Mouse (Mus musculus) granulocyte monocyte progenitor cell, adult 5-6 weeks (primary cell): Measurements from ENCODE around the gene Trnp1. TPM values are rescaled to one million over a fixed set of nuclear protein-coding genes. Genes with fewer than 3 reads are reported as not detected.

Source experiments
- ATAC-seq: replicated peaks from 2 replicates; pipeline ENCODE4 v1.8.0; 2016; ENCODE audit warnings: mild to moderate bottlenecking, moderate TSS enrichment, inconsistent platforms; ENCODE audit not compliant: poor library complexity, severe bottlenecking
- total RNA-seq, 2 experiments: library from RNA; stranded (forward) in 1 of 2; stranded (reverse) in 1 of 2; fragments of 200-712, 200-1000 nt in 1 of 2; fragments of >200 nt in 1 of 2; fragmentation: Nextera tagmentation in 1 of 2; gene quantifications; 2 replicates each; pipeline ENCODE4 v1.2.3; 2014 to 2017

Trnp1 gene
- total RNA-seq, 2 experiments from 2014 or later = not detected

DNA sequence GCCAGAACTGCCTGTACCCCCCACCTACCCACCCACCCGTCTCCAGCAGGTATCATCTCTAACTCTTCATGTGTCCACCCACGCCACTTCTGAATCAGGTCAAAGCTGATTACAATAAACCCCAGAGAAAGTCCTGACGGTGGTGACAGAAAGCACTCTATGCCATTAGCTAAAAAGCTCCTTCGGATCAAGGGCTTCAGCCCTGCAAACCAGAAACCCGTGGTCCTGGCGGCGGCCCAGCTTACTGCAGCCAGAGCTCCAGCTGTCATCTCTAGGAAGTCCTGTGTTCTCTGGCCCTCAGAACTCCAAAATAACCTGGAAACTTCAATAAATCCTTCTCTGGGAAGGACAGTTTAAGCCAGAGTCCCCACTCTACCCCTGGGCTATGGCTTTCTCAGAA is 2.6 kb downstream of the Trnp1 start:
- no peak for ATAC-seq

DNA sequence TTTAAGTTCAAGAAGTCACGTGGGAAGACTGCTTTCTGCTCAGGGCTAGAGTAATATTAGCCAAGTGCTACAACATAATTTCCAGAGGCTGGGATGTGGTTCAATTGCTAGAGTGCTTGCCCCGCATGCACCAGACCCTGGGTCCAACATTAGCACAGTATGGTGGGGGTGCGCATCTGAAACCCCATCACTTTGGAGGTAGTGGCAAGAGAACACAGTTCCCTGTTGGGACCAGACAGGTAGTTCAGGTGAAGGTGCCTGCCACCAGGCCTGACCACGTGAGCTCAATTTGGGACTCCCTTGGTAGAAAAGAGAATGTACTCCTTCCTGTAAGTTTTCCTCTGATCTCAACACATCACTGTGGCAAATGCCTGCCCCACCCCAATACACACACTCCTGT is 3.5 kb downstream of the Trnp1 start:
- no peak for ATAC-seq

DNA sequence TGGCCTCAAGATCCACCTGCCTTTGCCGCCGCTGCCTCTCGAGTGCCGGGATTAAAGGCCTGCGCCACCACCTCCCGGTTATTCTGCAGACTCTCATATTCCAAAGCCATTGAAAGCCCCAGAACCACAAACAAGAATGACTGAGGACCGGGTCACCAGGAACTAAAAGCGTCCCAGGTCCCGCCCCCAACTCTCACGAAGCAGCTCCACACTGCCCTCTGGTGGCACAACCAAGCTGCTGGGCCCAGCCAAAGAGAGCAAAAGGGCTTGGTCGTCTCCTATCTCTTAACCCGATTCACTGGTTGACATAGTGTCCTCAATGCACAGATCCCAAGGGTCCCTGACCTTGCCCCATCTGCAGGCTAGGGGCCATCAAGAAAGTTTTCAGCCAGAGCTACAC is 3.9 kb downstream of the Trnp1 start:
- peak; percentile 74 for ATAC-seq

DNA sequence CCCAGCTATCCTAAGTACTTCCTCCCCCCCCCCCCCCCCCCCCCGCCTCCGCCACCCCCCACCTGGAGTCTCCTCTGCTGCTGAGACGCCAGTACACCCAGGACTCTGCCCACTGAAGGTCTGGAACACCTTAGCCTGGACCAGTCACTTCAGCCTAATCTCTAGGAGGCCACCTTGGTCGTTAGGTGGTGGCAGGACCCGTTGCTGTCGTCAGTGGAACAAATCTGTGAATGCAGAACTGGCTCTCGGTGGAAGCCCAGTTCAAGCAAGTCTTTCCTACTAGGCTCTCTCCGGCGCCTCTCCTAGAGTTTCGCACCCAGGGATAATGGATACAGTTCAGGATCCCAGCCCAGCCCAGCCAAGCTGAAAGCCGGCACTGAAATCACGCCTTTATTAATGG is 4.5 kb downstream of the Trnp1 start:
- 0 out of 2 replicates have a peak, but pooled peaks have one; percentile 9 for ATAC-seq

DNA sequence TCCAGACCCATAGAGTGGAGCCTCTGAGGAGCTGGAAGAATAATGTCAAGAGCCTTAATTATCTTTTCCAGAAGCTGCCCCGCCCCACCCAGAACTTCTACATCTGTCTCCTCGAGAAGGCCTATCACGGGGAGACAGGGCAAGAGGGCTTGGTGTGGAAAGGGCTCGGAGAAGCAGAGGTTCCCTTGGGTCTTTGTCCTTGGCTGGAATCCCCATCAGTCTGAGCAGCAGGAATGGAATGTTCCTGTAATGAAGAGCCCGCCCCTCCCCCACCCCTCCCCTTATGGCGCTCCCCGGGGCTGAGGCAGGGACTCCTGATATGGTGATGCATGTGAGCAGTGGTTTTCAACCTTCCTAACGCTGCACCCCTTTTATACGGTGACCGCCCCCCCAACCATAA is 6.5 kb downstream of the Trnp1 start:
- ATAC-seq = no peak

DNA sequence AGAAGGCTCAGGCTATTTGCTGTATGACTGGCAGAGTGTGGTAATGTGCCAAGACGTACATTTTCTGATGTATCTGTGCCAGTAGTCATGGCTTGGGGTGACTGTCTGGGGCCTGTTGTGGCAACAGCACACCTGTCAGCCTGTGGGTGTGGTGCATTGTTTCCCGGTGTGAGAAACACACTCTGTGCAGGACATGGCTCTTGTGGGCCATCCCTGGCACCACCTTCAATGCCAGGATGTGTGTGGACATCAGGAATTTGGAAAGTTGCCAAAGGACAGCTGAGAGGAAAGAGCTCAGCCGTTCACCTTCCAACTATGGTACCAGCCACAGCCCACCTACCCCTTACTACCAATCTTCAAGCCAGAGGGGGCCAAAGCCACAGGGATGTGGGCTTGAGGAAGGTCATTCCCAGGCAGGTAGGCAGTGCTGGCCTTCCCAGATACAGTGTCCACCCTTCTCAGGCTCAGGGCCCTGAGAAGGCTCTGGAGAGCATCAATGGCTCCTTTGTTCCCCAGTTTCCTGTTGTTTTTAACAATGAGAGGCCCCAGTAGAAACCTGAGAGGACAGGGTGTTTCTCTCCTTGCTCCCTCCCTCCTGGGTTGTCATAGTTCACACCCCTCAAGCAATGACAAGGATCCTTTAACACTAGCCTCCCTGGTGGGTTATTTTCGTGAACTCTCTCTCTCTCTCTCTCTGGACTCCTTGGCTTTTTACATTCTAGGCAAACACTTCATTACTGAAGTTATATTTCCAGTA is 8.7 kb downstream of the Trnp1 start:
- ATAC-seq = no peak

DNA sequence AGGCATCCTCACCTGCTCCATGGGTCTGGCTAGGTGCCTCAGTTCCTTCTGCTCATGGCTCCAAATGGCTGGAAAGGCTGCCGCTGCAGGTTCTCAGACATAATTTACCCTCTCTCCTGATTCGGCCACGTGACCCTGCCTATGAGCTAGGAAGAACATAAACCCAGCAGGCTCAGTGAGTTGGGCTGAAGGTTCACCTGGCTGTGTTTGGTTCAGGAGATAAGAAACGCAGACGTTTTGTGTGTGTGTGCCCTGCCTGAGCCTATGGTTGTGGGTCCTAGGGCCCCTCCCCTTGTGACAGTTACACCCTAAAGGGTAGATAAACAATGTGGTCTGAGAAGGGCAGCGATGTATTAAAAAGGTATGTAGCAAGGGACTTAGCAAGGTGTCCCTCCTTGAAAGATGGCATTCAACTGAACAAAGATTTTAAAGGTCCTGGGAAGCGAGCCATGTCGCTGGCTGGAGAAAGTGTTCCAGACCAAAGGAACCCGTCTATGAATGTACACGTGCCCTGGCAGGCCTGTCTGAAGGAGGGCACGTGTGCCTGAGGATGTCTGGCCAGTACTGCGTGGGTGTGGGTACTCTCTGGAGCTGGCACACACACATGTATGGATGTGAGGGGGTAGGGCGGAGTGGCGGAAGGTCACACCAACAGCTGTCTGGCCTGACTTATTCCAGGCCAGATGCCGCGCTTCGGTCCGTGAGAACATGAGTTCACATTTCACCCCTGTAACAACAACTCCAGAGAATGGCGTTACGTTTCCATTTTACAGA is 9.5 kb downstream of the Trnp1 start:
- ATAC-seq = no peak

DNA sequence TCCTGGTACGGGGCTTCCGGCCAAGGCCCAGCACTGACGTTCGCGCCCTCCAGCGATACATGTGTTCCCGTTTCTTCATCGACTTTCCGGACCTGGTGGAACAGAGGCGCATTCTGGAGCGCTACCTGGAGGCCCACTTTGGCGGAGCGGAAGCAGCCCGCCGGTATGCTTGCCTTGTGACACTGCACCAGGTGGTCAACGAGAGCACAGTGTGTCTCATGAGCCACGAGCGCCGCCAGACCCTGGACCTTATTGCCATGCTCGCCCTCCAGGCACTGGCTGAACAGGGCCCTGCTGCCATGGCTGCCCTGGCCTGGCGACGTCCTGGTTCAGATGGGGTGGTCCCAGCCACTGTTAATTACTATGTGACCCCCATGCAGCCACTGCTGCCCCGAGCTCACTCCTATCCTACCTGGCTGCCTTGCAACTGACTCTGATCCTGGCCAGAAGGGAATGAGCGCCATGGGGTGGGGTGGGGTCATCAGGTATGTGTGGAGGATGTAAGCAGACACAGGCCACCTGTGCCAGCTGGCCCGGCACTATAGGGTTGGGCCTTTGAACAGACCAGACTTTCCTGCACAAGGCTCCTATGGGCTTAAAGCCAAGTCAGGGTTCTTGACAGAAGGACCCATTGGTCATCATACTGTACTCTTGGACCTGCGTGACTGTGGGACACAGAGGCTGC is 11.5 kb downstream of the Trnp1 start:
- no peak for ATAC-seq

DNA sequence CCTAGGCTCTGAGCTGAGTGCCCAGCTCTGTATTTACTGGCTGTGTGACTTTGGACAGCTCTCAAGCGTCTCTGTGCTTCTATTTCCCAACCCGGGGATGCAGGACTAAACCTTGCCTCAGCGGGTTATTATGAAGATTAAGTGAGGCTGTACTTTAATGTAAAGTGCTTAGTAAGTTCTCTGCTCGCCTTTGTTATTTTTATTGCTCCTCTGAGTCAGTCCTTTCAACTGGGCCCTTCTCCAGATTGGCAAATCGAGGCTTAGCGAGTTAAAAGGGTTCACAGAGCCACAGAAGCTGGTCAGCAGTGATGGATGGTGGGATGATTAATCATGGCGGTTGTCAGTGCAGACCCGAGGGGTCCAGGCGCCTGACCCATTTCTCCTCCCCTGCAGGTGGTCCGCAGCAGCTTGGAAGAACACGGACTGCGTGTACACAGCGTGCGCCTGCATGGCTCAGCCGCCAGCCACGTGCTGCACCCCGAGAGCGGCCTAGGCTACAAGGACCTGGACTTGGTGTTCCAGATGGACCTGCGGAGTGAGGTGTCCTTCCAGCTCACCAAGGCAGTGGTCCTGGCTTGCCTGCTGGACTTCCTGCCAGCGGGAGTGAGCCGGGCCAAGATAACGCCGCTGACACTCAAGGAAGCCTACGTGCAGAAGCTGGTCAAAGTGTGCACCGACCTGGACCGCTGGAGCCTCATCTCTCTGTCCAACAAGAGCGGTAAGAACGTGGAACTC is 12.5 kb downstream of the Trnp1 start:
- no peak for ATAC-seq

DNA sequence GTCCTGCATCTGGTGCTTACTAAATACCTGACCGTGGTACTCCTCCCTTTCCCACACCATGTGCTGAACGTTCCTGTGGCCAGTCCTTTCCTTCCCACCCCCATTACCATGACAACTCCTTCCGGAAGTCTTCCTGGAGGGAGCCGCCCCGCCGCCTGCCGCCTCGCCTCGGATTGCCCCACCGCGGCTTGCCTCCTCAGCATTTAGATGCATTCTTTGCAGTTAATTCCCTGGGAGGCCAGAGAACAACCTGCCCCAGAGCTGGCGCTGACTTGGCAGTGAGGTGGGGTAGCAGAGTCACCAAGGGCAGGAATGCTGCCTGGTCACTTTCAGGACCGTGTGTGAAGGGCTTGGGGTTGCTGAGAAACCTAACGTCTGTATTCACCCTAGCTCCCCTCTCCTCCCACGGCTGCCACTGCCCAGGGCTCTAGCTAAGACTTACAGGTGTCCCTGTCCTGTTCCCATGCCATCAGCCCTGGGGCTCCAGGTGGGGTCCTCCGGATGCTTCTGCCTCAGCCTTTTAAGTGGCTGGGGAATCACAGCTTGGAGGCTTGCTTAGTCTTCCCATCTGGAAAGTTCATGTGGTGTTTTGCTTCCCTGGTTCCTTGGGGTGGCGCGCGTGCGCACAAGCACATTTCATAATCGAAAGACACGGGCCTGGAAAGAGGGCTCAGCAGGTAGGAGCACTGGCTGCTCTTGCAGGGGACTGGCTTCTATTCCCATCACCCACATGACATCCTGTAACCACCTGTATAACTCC is 13.9 kb downstream of the Trnp1 start:
- ATAC-seq = peak; percentile 33

DNA sequence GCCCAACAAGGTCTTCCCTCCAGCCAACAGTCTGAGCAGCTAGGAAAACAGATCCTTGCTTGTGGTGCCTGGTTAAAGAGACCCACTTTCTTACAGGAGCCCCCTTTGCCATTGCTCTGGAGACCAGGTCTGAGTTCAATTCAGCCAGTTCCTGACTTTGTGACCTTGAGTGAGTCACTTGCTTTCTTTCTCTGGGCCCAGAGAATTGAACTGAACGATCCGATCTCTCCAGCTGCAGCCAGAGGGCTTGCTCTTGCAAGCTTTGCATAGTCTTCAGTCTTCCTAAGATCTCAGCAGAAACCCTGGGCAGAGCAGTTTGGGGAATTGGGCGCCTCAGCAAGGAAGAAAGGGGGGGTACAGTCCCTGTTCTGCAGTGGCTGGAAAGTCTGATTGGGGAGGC is 15.9 kb downstream of the Trnp1 start:
- ATAC-seq = no peak

DNA sequence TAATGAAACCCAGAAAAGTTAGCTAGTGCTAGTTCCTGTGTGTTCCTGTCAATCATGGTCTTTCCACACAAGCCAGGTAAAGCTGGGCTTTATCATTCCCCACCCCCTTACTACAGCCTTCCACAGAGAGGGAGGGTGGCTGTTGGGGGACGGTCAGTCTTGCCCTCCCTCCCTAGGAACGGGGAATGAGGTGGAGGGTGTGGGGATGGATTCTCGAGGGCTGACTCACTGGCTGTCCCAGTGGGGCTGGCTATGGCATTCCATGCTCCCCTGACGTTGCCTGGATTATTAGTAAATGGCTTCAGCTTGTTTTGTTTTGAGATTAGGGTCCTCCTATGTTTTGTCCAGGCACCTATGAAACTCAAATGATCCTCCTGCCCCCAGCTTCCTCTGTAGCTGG is 16.9 kb downstream of the Trnp1 start:
- ATAC-seq = no peak

DNA sequence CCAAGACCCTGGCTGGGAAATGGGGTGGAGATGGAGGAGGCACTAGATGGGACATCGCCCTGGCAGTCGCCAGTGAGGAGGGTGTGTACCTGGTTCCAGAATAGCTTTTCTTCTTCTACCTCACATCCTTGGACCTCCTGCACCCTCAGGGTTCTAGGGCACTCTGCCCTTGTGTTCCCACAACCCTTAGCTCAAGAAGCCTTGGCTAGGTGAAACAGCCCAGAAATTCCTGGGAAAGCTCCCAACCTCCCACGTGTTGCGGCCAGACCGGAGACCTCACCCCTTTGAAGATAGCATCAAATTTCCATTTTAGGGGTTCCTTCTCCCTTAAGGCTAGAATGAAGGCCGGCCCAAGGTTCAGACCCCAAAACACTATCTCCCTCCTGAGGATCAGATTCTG is 17.6 kb downstream of the Trnp1 start:
- ATAC-seq = no peak

DNA sequence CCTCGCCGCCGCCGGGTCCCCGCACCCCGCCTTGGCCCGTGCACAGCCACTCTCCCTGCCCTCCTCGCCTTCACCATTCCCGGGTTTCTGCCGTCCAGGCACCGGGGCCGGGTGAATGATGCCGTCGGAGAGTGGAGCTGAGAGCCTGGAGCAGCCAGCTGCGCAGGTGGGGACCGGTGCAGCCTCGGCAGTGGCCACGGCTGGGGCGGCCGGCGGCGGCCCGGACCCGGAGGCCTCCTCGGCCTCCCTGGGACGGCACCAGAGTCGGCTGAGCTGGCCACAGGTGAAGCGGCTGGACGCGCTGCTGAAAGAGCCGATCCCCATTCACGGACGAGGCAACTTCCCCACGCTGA is 18.2 kb downstream of the Trnp1 start:
- 0 out of 2 replicates have a peak, but pooled peaks have one; percentile 0 for ATAC-seq

DNA sequence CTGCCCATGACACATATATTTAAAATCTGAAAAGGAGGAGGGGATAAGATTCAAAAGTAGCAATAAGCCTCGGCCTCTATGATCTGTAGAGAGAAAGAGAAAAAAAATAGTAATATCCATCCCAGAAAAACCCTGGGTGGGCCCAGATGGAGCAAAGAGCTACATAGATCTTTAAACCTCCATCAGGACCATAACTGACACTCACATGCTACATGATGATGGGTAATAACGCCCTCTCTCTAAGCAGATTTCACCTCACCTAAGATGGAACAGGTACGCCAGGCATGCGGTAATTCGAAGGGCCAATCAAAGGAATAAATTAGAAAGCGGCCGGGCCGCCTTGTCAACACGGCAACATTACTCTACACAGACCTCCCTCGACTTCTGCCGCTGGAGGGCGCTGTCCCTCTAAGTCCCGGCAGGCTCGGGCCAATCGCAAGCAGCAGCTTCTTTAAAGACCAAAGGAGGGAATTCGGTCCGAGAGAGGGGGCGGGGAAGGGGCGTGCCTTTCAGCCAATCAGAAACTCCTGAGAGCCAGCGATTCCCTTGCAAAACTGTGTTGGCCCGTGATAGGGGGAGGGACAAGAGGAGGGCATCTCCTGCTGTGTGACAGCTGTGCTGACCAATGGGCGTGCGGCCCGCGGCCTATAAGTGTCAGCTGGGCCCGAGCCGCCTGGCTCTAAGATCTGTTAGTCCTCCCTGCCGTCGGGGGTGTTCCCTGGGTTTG is 18.7 kb downstream of the Trnp1 start, which contains the start of gene Tent5b:
Gene Tent5b (plus strand): TSS at position 675 of the 727 bp plus-strand sequence.
- ATAC-seq = peak; percentile 98

DNA sequence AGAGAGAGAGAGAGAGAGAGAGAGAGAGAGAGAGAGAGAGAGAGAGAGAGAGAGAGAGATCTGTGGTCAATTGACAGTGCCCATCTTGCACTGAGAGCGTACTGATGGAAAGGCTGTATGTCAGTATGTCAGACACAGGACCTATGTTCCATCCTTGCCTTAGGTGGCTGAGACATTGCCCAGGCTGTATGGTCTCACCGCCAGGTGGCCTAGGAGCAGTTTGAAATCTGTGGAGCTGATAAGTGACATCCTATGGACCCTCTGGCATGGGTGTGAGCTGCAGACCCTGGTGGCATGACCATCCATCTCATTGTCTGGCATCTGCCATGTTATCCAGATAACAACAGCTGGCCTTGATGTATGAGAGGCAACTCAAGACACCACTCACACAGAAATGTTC is 24.5 kb downstream of the Trnp1 start:
- ATAC-seq = no peak

DNA sequence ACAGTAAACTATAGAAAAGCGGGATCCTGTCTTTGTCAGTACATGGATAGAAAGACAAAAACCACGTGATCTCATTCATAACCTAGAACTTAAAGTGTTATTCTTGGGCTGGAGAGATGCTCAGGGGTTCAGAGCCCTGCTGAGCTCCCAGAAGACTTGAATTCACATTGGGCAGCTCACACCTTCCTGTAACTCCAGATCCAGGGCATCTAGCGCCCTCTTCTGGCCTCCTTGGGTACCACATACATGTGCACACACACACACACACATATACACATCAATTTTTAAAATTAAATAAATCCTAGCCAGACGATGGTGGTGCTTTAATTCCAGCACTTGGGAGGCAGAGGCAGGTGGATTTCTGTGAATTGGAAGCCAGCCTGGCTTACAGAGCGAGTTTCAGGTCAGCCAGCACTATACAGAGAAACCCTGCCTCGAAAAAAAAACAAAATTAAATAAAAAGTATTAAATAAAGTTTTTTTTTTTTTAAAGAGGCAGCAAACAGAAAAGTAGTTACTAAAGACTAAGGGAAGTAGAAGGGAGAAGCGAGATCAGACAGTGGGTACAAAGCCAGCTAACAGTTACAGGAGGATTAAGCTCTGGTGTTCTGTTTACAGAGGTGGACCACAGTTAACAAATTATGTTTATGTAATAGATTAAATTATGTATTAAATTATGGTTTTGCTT is 27.1 kb downstream of the Trnp1 start:
- ATAC-seq = no peak

DNA sequence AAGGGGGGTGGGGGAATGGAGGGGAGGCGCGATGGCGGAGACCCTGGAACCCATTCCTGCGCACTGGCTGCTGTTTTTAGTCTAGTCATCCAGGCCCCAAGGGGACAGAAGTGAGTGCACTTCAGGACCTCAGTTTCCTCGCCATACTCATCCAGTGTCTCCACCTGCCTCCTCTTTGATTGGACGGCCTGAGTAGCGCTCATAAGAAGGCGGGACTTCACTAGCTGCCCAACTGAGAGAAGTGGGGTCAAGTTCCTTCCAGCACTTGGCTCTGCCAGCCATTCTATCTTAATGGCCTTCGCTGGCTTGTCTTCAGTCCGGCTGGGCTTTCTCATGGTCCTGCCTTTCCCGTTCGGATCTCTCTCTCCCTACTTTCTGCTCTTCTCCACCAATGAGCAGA is 29.2 kb downstream of the Trnp1 start:
- no peak; the same call in 1 of the 2 replicates for ATAC-seq

DNA sequence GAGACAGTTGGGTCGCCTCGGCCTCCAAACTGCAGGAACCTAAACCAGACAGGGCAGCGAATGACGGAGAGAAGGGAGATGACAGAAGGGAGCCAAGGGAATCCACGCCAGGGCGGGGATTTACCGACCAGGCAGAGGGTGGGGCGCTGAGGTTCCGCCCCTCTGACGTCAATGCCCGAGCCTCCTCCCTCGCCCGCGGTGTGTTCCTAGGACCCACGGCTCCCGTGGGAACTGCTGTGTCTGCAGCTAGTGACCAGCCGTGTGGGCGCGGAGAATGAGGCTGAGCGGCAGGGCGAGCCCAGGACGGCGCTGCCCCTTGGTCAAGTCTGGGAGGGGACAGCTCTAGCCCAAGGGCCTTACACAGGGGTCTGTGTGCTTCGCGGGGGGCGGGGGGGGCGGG is 30.3 kb downstream of the Trnp1 start:
- ATAC-seq = peak; percentile 91
